Mouse (Mus musculus) hindbrain, embryonic 12.5 days (tissue): Measurements from ENCODE around the gene Nhsl1. TPM values are rescaled to one million over a fixed set of nuclear protein-coding genes. Genes with fewer than 3 reads are reported as not detected.
A peak's percentile ranks its signal among the peaks of the same experiment; 100 is the strongest.

Experiments
- ATAC-seq: fragments of 200-750 bp; cut with Nextera tagmentation; 2 replicates; pipeline ENCODE4 v1.8.0; 2017; ENCODE audit warnings: moderate TSS enrichment; ENCODE audit not compliant: low FRiP score
- H3K27ac ChIP-seq: fragments of 300-500 bp; sonication (generic); 2 replicates; pipeline ENCODE4 v1.5.1; 2016; ENCODE audit warnings: mild to moderate bottlenecking
- H3K27me3 ChIP-seq: fragments of 300-500 bp; sonication (generic); 2 replicates; pipeline ENCODE4 v1.6.1; 2016; ENCODE audit warnings: mild to moderate bottlenecking
- H3K36me3 ChIP-seq: fragments of 300-500 bp; sonication (generic); 2 replicates; pipeline ENCODE4 v1.6.1; 2016; ENCODE audit warnings: mild to moderate bottlenecking
- H3K4me1 ChIP-seq: fragments of 300-500 bp; sonication (generic); 2 replicates; pipeline ENCODE4 v1.6.1; 2016
- H3K4me2 ChIP-seq: fragments of 300-500 bp; sonication (generic); replicated peaks from 2 replicates; pipeline ENCODE4 v1.6.1; 2016; ENCODE audit warnings: mild to moderate bottlenecking
- H3K4me3 ChIP-seq: fragments of 300-500 bp; sonication (generic); 2 replicates; pipeline ENCODE4 v1.5.1; 2016; ENCODE audit warnings: mild to moderate bottlenecking
- H3K9ac ChIP-seq: fragments of 300-500 bp; sonication (generic); 2 replicates; pipeline ENCODE4 v1.6.1; 2016; ENCODE audit warnings: mild to moderate bottlenecking, moderate library complexity
- H3K9me3 ChIP-seq: fragments of 300-500 bp; sonication (generic); replicated peaks from 2 replicates; pipeline ENCODE4 v1.6.1; 2016; ENCODE audit warnings: mild to moderate bottlenecking
- WGBS: fragments of 180-500 bp; shearing (Covaris S2); methylation state at CpG from one replicate; pipeline ENCODE4 v1.1.7; 2016; 5-methylcytosine and 5-hydroxymethylcytosine counted together
- polyA plus RNA-seq: library from polyadenylated mRNA; unstranded; fragments of >200 nt; fragmentation: Nextera tagmentation; extraction: Ambion mirVana; gene quantifications from 2 replicates; pipeline ENCODE4 v1.2.1, GENCODE M21; 2016

The Nhsl1 gene
- polyA plus RNA-seq, 1 experiment from 2014 or later, result 21.9 TPM

DNA sequence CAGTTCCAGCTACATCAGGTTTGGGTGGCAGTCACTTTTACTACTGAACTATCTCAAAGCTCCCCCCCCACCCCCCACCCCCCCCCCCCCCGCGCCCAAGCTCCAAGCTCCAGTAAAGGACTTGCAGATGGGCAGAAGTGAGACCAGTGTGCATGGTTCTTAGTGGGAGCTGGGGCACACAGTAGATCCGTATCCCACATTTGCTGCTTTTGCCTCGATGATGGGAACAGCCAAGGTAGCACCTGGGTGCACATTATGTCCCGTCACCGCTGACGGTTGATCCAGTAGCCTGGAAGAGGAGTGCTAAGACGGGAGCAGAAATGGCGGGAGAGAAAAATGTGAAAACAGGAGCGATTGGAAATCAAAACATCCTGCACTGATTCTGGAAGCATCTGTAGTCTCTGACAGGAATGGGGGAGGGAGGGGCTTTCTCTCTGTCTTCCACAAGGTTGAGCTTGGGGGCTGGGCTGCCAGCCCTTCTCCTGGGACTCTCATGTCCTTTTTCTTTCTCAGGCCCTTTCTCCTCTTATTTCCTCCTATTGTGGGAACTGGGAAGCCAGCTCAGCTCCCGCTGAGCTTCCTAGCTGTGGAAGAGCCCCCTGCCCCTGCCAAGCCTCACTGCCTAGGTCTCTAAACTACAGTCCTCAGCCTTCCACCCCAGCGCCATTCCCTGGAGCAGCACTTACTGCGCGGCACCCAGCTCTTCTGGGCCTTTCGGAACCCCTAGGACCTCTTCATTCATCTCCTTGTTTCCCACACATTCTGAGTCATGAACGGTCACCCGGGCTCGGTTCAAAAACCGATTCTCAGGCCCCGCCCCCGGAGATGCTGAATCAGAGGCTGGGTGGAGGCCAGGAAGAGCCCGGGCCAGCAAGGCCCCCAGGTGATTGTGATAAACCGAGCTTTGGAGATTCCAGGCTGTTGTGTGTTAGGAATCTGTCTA, 10.6 kb downstream of the Nhsl1 start:
- peak; percentile 71 for ATAC-seq
- Histone ChIP-seq H3K9me3 (no peaks in the 10 kb centered on the region), H3K9ac (peak overlapping the region; percentile 69), H3K4me3 (peak overlapping the region; percentile 34), H3K27ac (peak overlapping the region; percentile 80), H3K4me1 (peaks cover 19% of the 10 kb centered on the region), H3K27me3 (no peaks in the 10 kb centered on the region), H3K4me2 (peak overlapping the region; percentile 67), H3K36me3 (no peaks in the 10 kb centered on the region)
- WGBS, result 2% methylated on average over 23 of the region's 23 CpGs

- Histone ChIP-seq H3K36me3 (no peaks in the 10 kb centered on the region), H3K27ac (no peak overlapping the region), H3K9ac (no peak overlapping the region), H3K4me1 (peaks cover 19% of the 10 kb centered on the region), H3K9me3 (no peaks in the 10 kb centered on the region), H3K4me2 (no peak overlapping the region), H3K4me3 (no peak overlapping the region), H3K27me3 (no peaks in the 10 kb centered on the region)
- 80% methylated on average over 5 of the region's 5 CpGs for WGBS
- ATAC-seq, result no peak
Measured at GRCm38 (mm10) chr10:18330445-18330844, 11.7 kb downstream of the Nhsl1 start.

DNA sequence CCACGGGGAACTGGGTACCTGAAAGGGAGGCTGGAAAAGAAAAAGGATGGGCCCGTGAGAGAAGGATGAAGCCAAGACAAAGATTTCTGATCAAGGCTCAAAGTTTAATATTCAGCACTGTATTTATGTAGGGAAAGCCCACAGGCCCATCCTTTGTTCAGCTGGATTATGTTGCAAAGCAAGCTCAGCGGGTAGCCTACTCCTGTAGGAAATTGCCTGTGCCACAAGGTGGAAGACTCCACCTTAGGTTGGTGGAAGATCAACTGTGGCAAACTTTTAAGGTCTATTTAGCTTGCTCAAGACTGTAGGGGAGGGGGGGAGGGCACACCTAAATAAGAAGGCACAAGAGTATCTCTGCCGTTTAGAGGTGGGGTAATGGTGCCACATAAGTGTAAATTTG, 14.8 kb downstream of the Nhsl1 start:
- no peak overlapping the region for H3K4me3 ChIP-seq
- H3K36me3 ChIP-seq, result no peaks in the 10 kb centered on the region
- no peak overlapping the region for H3K9ac ChIP-seq
- peaks cover 17% of the 10 kb centered on the region for H3K4me1 ChIP-seq
- no peak overlapping the region for H3K27ac ChIP-seq
- H3K27me3 ChIP-seq, result no peaks in the 10 kb centered on the region
- ATAC-seq, result no peak
- no peak overlapping the region for H3K4me2 ChIP-seq
- WGBS, result 36% methylated on average over 4 of the region's 4 CpGs
- H3K9me3 ChIP-seq, result no peaks in the 10 kb centered on the region

- Histone ChIP-seq H3K4me2 (no peak overlapping the region), H3K27me3 (no peaks in the 10 kb centered on the region), H3K4me3 (no peak overlapping the region), H3K9me3 (no peaks in the 10 kb centered on the region), H3K4me1 (peaks cover 10% of the 10 kb centered on the region), H3K36me3 (no peaks in the 10 kb centered on the region), H3K9ac (no peak overlapping the region), H3K27ac (no peak overlapping the region)
- 91% methylated on average over 4 of the region's 4 CpGs for WGBS
- no peak for ATAC-seq
Measured at GRCm38 (mm10) chr10:18334176-18334575, 15.4 kb downstream of the Nhsl1 start.

GRCm38 (mm10) chr10:18334734-18335133, 15.9 kb downstream of the Nhsl1 start:
- no peak overlapping the region for H3K4me2 ChIP-seq
- H3K27me3 ChIP-seq, result no peaks in the 10 kb centered on the region
- no peaks in the 10 kb centered on the region for H3K9me3 ChIP-seq
- no peak overlapping the region for H3K9ac ChIP-seq
- H3K4me1 ChIP-seq, result peaks cover 5% of the 10 kb centered on the region
- ATAC-seq, result no peak
- no peak overlapping the region for H3K4me3 ChIP-seq
- 50% methylated on average over 9 of the region's 9 CpGs for WGBS
- no peaks in the 10 kb centered on the region for H3K36me3 ChIP-seq
- no peak overlapping the region for H3K27ac ChIP-seq

- Histone ChIP-seq H3K27ac (no peak overlapping the region), H3K27me3 (no peaks in the 10 kb centered on the region), H3K4me2 (no peak overlapping the region), H3K9ac (no peak overlapping the region), H3K9me3 (no peaks in the 10 kb centered on the region), H3K4me3 (no peak overlapping the region), H3K36me3 (no peaks in the 10 kb centered on the region), H3K4me1 (0 out of 2 replicates have a peak, but pooled peaks cover 6% of the 10 kb centered on the region)
- no peak for ATAC-seq
- 87% methylated on average over 5 of the region's 5 CpGs for whole genome bisulfite sequencing
Measured at GRCm38 (mm10) chr10:18337725-18338124, 18.9 kb downstream of the Nhsl1 start.

- H3K4me3 ChIP-seq, result no peak overlapping the region
- H3K27me3 ChIP-seq, result no peaks in the 10 kb centered on the region
- no peak overlapping the region for H3K27ac ChIP-seq
- no peak overlapping the region for H3K9ac ChIP-seq
- peaks cover 11% of the 10 kb centered on the region for H3K4me1 ChIP-seq
- H3K4me2 ChIP-seq, result no peak overlapping the region
- 95% methylated on average over 6 of the region's 6 CpGs for WGBS
- ATAC-seq, result no peak
- H3K36me3 ChIP-seq, result no peaks in the 10 kb centered on the region
- no peaks in the 10 kb centered on the region for H3K9me3 ChIP-seq
Measured at GRCm38 (mm10) chr10:18339386-18339785, 20.6 kb downstream of the Nhsl1 start.

DNA sequence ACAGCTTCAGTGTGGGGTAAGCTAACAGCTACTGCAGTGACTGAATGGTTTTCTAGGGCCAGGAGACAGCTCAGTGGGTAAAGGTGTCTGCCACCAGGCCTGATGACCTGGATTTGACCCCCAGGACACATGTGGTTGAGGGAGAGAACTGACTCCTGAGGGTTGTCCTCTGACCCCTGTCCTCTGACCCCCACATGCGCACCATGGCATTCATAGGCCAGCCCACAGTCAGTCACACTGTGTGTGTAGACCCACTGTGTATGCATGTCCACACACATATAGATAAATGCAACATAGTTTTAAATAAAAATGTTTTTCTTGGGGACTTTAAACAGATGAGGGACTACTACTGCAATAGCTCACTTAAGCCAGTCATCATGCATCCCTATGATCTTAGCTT, 22.1 kb downstream of the Nhsl1 start:
- H3K4me3 ChIP-seq, result no peak overlapping the region
- H3K27ac ChIP-seq, result no peak overlapping the region
- ATAC-seq, result no peak
- H3K27me3 ChIP-seq, result no peaks in the 10 kb centered on the region
- H3K9ac ChIP-seq, result no peak overlapping the region
- H3K4me1 ChIP-seq, result peaks cover 12% of the 10 kb centered on the region
- H3K4me2 ChIP-seq, result no peak overlapping the region
- 67% methylated on average over 1 of the region's 1 CpGs for WGBS
- no peaks in the 10 kb centered on the region for H3K9me3 ChIP-seq
- H3K36me3 ChIP-seq, result no peaks in the 10 kb centered on the region

- Histone ChIP-seq H3K27ac (no peak overlapping the region), H3K27me3 (no peaks in the 10 kb centered on the region), H3K4me2 (peak overlapping the region; percentile 5; the same call in 1 of the 2 replicates), H3K36me3 (no peaks in the 10 kb centered on the region), H3K9me3 (no peaks in the 10 kb centered on the region), H3K9ac (no peak overlapping the region), H3K4me3 (no peak overlapping the region), H3K4me1 (peaks cover 12% of the 10 kb centered on the region)
- 26% methylated on average over 15 of the region's 15 CpGs for WGBS
- ATAC-seq, result no peak
Measured at GRCm38 (mm10) chr10:18341444-18342196, 22.8 kb downstream of the Nhsl1 start.

DNA sequence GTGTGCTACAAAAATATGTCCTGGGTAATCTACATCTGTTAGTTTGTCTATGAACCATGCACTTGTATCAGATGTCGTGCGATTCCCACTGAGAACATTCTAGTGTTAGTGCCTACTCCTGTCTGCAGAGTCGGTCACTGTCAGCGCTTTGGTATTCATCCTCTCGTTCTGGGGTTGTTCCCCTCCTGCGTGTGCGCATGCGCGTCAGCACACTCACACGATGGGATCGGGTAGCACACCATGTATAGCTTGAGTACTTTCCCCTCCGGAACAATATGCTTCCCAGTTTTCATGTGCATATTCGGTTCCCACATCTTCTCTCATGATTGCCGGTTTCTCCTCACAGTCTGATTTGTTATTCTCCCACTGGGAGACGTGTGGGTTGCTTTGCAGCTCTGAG, 28.4 kb downstream of the Nhsl1 start:
- ATAC-seq, result no peak
- 88% methylated on average over 15 of the region's 15 CpGs for WGBS
- no peak overlapping the region for H3K9ac ChIP-seq
- H3K27ac ChIP-seq, result no peak overlapping the region
- no peak overlapping the region for H3K4me2 ChIP-seq
- H3K9me3 ChIP-seq, result no peaks in the 10 kb centered on the region
- no peaks in the 10 kb centered on the region for H3K36me3 ChIP-seq
- no peaks in the 10 kb centered on the region for H3K27me3 ChIP-seq
- H3K4me1 ChIP-seq, result peaks cover 6% of the 10 kb centered on the region
- H3K4me3 ChIP-seq, result no peak overlapping the region

DNA sequence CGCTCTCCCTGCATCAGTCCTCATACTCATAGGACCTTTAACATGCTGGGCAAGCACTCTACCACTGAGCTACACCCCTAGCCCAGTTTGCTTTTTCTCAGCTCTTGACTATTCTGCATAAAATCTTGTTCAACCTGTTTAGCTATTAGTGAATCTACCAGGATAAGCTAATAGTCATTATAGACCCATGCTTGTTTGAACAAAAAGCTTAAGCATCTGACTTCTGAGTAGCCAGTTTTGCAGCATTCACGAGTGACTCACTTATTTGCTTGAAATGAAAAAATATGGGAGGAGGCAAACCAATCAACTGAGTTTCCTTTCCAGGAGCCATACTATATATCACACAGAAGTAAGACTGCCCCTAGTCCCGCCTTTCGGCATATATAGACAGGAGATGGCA, 32.0 kb downstream of the Nhsl1 start:
- Histone ChIP-seq H3K27me3 (no peaks in the 10 kb centered on the region), H3K9ac (no peak overlapping the region), H3K27ac (no peak overlapping the region), H3K4me2 (no peak overlapping the region), H3K4me1 (no peaks in the 10 kb centered on the region), H3K36me3 (no peaks in the 10 kb centered on the region), H3K4me3 (no peak overlapping the region), H3K9me3 (no peaks in the 10 kb centered on the region)
- WGBS, result 91% methylated on average over 4 of the region's 4 CpGs
- no peak for ATAC-seq

- Histone ChIP-seq H3K4me2 (no peak overlapping the region), H3K27me3 (no peaks in the 10 kb centered on the region), H3K9ac (no peak overlapping the region), H3K4me1 (no peaks in the 10 kb centered on the region), H3K27ac (no peak overlapping the region), H3K4me3 (no peak overlapping the region), H3K9me3 (no peaks in the 10 kb centered on the region), H3K36me3 (no peaks in the 10 kb centered on the region)
- 93% methylated on average over 5 of the region's 5 CpGs for WGBS
- ATAC-seq, result no peak
Measured at GRCm38 (mm10) chr10:18352937-18353336, 34.2 kb downstream of the Nhsl1 start.
